Mouse (Mus musculus) ES-E14 (cell line): ENCODE data around the gene Dab2ip. TPM values are rescaled to one million over a fixed set of nuclear protein-coding genes. Genes with fewer than 3 reads are reported as not detected.

Experiments used
- DNase-seq: peaks from one replicate; pipeline ENCODE4 v3.0.0-alpha.2; 2013; ENCODE audit warnings: low read depth, low spot score
- H3K27ac ChIP-seq: 2 replicates; pipeline ENCODE4 v1.5.1; 2012; ENCODE audit warnings: low read depth, mild to moderate bottlenecking, low read length, moderate library complexity, mixed read lengths; ENCODE audit not compliant: poor library complexity, insufficient read depth, severe bottlenecking
- H3K36me3 ChIP-seq: 2 replicates; pipeline ENCODE4 v1.6.1; 2012; ENCODE audit warnings: mild to moderate bottlenecking, low read length, moderate library complexity, mixed read lengths; ENCODE audit not compliant: control insufficient read depth, poor library complexity, insufficient read depth, severe bottlenecking
- H3K4me1 ChIP-seq, 2 experiments: fragments of 150-350 bp in 1 of 2; sonication (generic) in 1 of 2; 2 replicates each; pipeline ENCODE4 v1.6.1; 2012; ENCODE audit warnings: low read length in 2 of 2, mild to moderate bottlenecking in 1 of 2, mixed read lengths in 1 of 2; ENCODE audit not compliant: control insufficient read depth in 2 of 2, insufficient read depth in 2 of 2, poor library complexity in 1 of 2
- H3K4me3 ChIP-seq, 2 experiments: fragments of 150-350 bp in 1 of 2; sonication (generic) in 1 of 2; 2 replicates each; pipeline ENCODE4 v1.5.1; 2012; ENCODE audit warnings: low read length in 2 of 2, low read depth in 1 of 2, mild to moderate bottlenecking in 1 of 2, mixed read lengths in 1 of 2; ENCODE audit not compliant: insufficient read depth in 1 of 2, poor library complexity in 1 of 2, severe bottlenecking in 1 of 2
- H3K9ac ChIP-seq: 2 replicates; pipeline ENCODE4 v1.6.1; 2012; ENCODE audit warnings: low read depth, mild to moderate bottlenecking, low read length, mixed read lengths; ENCODE audit not compliant: poor library complexity, insufficient read depth, severe bottlenecking
- H3K9me3 ChIP-seq: fragments of 150-350 bp; sonication (generic); 2 replicates; pipeline ENCODE4 v1.6.1; 2012; ENCODE audit warnings: low read depth, mild to moderate bottlenecking, low read length; ENCODE audit not compliant: control insufficient read depth, insufficient read depth
- CHD2 ChIP-seq: IDR thresholded peaks from 2 replicates; pipeline ENCODE4 v1.6.1; 2014; ENCODE audit warnings: mild to moderate bottlenecking, low read depth, low read length, inconsistent platforms
- HCFC1 ChIP-seq: IDR thresholded peaks from 2 replicates; pipeline ENCODE4 v1.6.1; 2012; ENCODE audit warnings: low read length, inconsistent platforms, borderline replicate concordance; ENCODE audit not compliant: insufficient read depth
- MAFK ChIP-seq: IDR thresholded peaks from 2 replicates; pipeline ENCODE4 v1.6.1; 2014; ENCODE audit warnings: mild to moderate bottlenecking, low read depth, low read length, inconsistent platforms; ENCODE audit not compliant: insufficient read depth
- ZC3H11A ChIP-seq: IDR thresholded peaks from 2 replicates; pipeline ENCODE4 v1.6.1; 2012; ENCODE audit warnings: low read depth, mild to moderate bottlenecking, inconsistent platforms, low read length, borderline replicate concordance
- ZNF384 ChIP-seq: IDR thresholded peaks from 2 replicates; pipeline ENCODE4 v1.6.1; 2012; ENCODE audit warnings: low read depth, low read length, inconsistent platforms
- in situ Hi-C, 2 experiments: fragments of 600-800 bp; cut with MboI; formaldehyde crosslinking; loops; one replicate each; pipeline ENCODE4 v1.15.1; 2025; ENCODE audit warnings: low sequenced_read_pairs in 2 of 2, inconsistent platforms in 1 of 2; ENCODE audit not compliant: unreplicated experiment in 2 of 2
- total RNA-seq: library from RNA; depleted of rRNA; stranded (reverse); fragments of 300-350 nt; gene quantifications from 2 replicates; pipeline ENCODE4 v1.2.3, GENCODE M21; 2012

Gene Dab2ip
- total RNA-seq, 1 experiment: 46.9 TPM

GRCm38 (mm10) chr2:35539276-35539972 lies 18.6 kb upstream of the Dab2ip start:
- Histone ChIP-seq H3K4me3 (no peak overlapping the region; a peak in 1 of 4 replicates), H3K27ac (no peak overlapping the region), H3K4me1 (no peaks in the 10 kb centered on the region), H3K36me3 (no peaks in the 10 kb centered on the region), H3K9me3 (no peaks in the 10 kb centered on the region), H3K9ac (no peak overlapping the region)
- peak; percentile 97 for DNase-seq
- in situ Hi-C loops: no loop called here
- no peak for TF ChIP-seq HCFC1
- TF ChIP-seq ZNF384: no peak
- TF ChIP-seq ZC3H11A: peak; percentile 86
- no peak for TF ChIP-seq CHD2

GRCm38 (mm10) chr2:35540798-35541197 lies 17.3 kb upstream of the Dab2ip start:
- no peaks in the 10 kb centered on the region for H3K9me3 ChIP-seq
- in situ Hi-C loops: loop anchor here (10.0 kb wide), 2 partner anchors 94 to 364 kb away; no protein-coding TSS in a partner anchor
- TF ChIP-seq MAFK (no peak), ZC3H11A (no peak), ZNF384 (no peak), HCFC1 (no peak), CHD2 (no peak)
- H3K27ac ChIP-seq: no peak overlapping the region
- peaks cover 0 to 3% of the 10 kb centered on the region in 2 experiments; a peak in 1 of 4 replicates for H3K4me1 ChIP-seq
- no peaks in the 10 kb centered on the region for H3K36me3 ChIP-seq
- DNase-seq: no peak
- H3K4me3 ChIP-seq: no peak overlapping the region
- H3K9ac ChIP-seq: no peak overlapping the region

GRCm38 (mm10) chr2:35544717-35545116 lies 13.3 kb upstream of the Dab2ip start:
- no peak for TF ChIP-seq ZNF384
- peak; percentile 96 for TF ChIP-seq ZC3H11A
- no peak for TF ChIP-seq CHD2
- no peak for TF ChIP-seq MAFK
- Histone ChIP-seq H3K4me3 (no peak overlapping the region), H3K9ac (no peak overlapping the region), H3K27ac (no peak overlapping the region), H3K36me3 (no peaks in the 10 kb centered on the region), H3K4me1 (peaks cover 0 to 3% of the 10 kb centered on the region in 2 experiments; a peak in 1 of 4 replicates), H3K9me3 (no peaks in the 10 kb centered on the region)
- in situ Hi-C loops: loop anchor here (5.0 to 10.0 kb wide), 3 partner anchors 90 to 363 kb away; no protein-coding TSS in a partner anchor
- peak; percentile 61 for DNase-seq

- no peak overlapping the region for H3K4me3 ChIP-seq
Observed at GRCm38 (mm10) chr2:35545125-35545590, 12.9 kb upstream of the Dab2ip start.

More at GRCm38 (mm10) chr2:35545125-35545590, 12.9 kb upstream of the Dab2ip start:
- in situ Hi-C loops: loop anchor here (5.0 to 10.0 kb wide), 3 partner anchors 90 to 362 kb away; no protein-coding TSS in a partner anchor
- Histone ChIP-seq H3K36me3 (no peaks in the 10 kb centered on the region), H3K9ac (no peak overlapping the region), H3K27ac (no peak overlapping the region), H3K4me1 (peaks cover 0 to 3% of the 10 kb centered on the region in 2 experiments; a peak in 1 of 4 replicates), H3K9me3 (no peaks in the 10 kb centered on the region)
- no peak for TF ChIP-seq CHD2
- TF ChIP-seq MAFK: no peak
- no peak for TF ChIP-seq HCFC1
- TF ChIP-seq ZNF384: no peak
- no peak for TF ChIP-seq ZC3H11A
- no peak for DNase-seq
